Mouse (Mus musculus): Measurements from ENCODE around the gene Kbtbd12.

The Kbtbd12 gene

GRCm38 (mm10) chr6:88500405-88500767, 137.4 kb downstream of the Kbtbd12 start:
- no peak for DNase-seq (ENCODE audit: low spot score)

GRCm38 (mm10) chr6:88499481-88500404, 138.0 kb downstream of the Kbtbd12 start:
- no peak for DNase-seq (ENCODE audit: low spot score)
